ENCODE assay signal across 22 mouse cellular contexts in genomic region chr14:28777791-28778190, GRCm38 (mm10).
DNase-seq lines count a peak whose midpoint lies in the region; ATAC-seq and TF ChIP-seq lines count a peak whose summit lies in the region.
"Had no signal": no experiment of that assay in that cellular context is flagged by ENCODE, and none has a peak within 500 bp of the region (broad histone marks: within the 10 kb centered on the region; RNA-seq: fewer than 3 reads in every experiment).

No protein-coding gene starts in this region.

- no peak for TF ChIP-seq EP300 in liver, postnatal 0 days (IDR thresholded peaks at IDR 0.05; ENCODE audit: low read depth)

- H3K27me3 ChIP-seq in limb, embryonic 11.5 days (ENCODE audit: control insufficient read depth, insufficient read depth, low read length): no peaks in the 10 kb centered on the region
- H3K27me3 ChIP-seq in limb, embryonic 10.5 days (ENCODE audit: low read depth, poor library complexity, severe bottlenecking): no peaks in the 10 kb centered on the region
- no peaks in the 10 kb centered on the region for H3K27me3 ChIP-seq in liver, postnatal 0 days (ENCODE audit: insufficient read depth, low read length)
- no peaks in the 10 kb centered on the region for H3K27me3 ChIP-seq in liver, embryonic 11.5 days (replicated peaks; ENCODE audit: control insufficient read depth, insufficient read depth, low read length)
- H3K27me3 ChIP-seq: embryonic facial prominence, embryonic 13.5 days; embryonic facial prominence, embryonic 15.5 days; forebrain, embryonic 12.5 days had no signal

- H3K9ac ChIP-seq in limb, embryonic 11.5 days (ENCODE audit: low read length): no peak overlapping the region
- no peak overlapping the region for H3K9ac ChIP-seq in liver, postnatal 0 days (replicated peaks)
- no peak overlapping the region for H3K9ac ChIP-seq in liver, embryonic 11.5 days (ENCODE audit: low read depth, low read length)
- H3K9ac ChIP-seq: embryonic facial prominence, embryonic 13.5 days; embryonic facial prominence, embryonic 15.5 days; forebrain, embryonic 12.5 days had no signal

- no peak overlapping the region for H3K4me2 ChIP-seq in limb, embryonic 11.5 days (ENCODE audit: low read depth, severe bottlenecking)
- H3K4me2 ChIP-seq in liver, postnatal 0 days (ENCODE audit: low read depth, low read length): no peak overlapping the region
- no peak overlapping the region for H3K4me2 ChIP-seq in liver, embryonic 11.5 days
- H3K4me2 ChIP-seq: embryonic facial prominence, embryonic 13.5 days; embryonic facial prominence, embryonic 15.5 days; forebrain, embryonic 12.5 days had no signal

- no peaks in the 10 kb centered on the region for H3K36me3 ChIP-seq in limb, embryonic 11.5 days (ENCODE audit: control insufficient read depth, insufficient read depth, low read length)
- H3K36me3 ChIP-seq in limb, embryonic 10.5 days: no peaks in the 10 kb centered on the region
- no peaks in the 10 kb centered on the region for H3K36me3 ChIP-seq in liver, postnatal 0 days (replicated peaks; ENCODE audit: insufficient read depth, low read length)
- no peaks in the 10 kb centered on the region for H3K36me3 ChIP-seq in liver, embryonic 11.5 days (ENCODE audit: control insufficient read depth, insufficient read depth, low read length)
- H3K36me3 ChIP-seq: embryonic facial prominence, embryonic 13.5 days; embryonic facial prominence, embryonic 15.5 days; forebrain, embryonic 10.5 days; forebrain, embryonic 12.5 days had no signal

- 91% methylated on average over 8 of the region's 8 CpGs for WGBS in limb, embryonic 11.5 days
- 92% methylated on average over 8 of the region's 8 CpGs for WGBS in limb, embryonic 10.5 days
- WGBS in liver, postnatal 0 days (ENCODE audit: insufficient replicate concordance): 76% methylated on average over 8 of the region's 8 CpGs
- 87% methylated on average over 8 of the region's 8 CpGs for WGBS in liver, embryonic 11.5 days

- H3K9me3 ChIP-seq in limb, embryonic 11.5 days (ENCODE audit: control insufficient read depth, low read length): no peaks in the 10 kb centered on the region
- H3K9me3 ChIP-seq in limb, embryonic 10.5 days (replicated peaks): no peaks in the 10 kb centered on the region
- H3K9me3 ChIP-seq in liver, postnatal 0 days (ENCODE audit: low read length): no peaks in the 10 kb centered on the region
- H3K9me3 ChIP-seq in liver, embryonic 11.5 days (ENCODE audit: control insufficient read depth, low read length): no peaks in the 10 kb centered on the region
- H3K9me3 ChIP-seq: embryonic facial prominence, embryonic 13.5 days; embryonic facial prominence, embryonic 15.5 days; forebrain, embryonic 10.5 days; forebrain, embryonic 12.5 days had no signal

- peaks cover 28% of the 10 kb centered on the region for H3K4me1 ChIP-seq in limb, embryonic 11.5 days (ENCODE audit: control insufficient read depth, insufficient read depth, low read length)
- peaks cover 39% of the 10 kb centered on the region for H3K4me1 ChIP-seq in limb, embryonic 10.5 days
- H3K4me1 ChIP-seq in liver, postnatal 0 days (ENCODE audit: insufficient read depth): no peaks in the 10 kb centered on the region
- no peaks in the 10 kb centered on the region for H3K4me1 ChIP-seq in liver, embryonic 11.5 days (replicated peaks; ENCODE audit: control insufficient read depth, insufficient read depth, low read length)
- H3K4me1 ChIP-seq: forebrain, embryonic 12.5 days had no signal

- ATAC-seq in limb, embryonic 11.5 days (ENCODE audit: insufficient number of reproducible peaks, low FRiP score, low TSS enrichment, low read depth): no peak
- ATAC-seq in liver, postnatal 0 days: peak; percentile 29; the same call in 1 of the 2 replicates
- no peak for ATAC-seq in liver, embryonic 11.5 days (replicated peaks; ENCODE audit: low FRiP score)
- ATAC-seq: forebrain, embryonic 14.5 days; forebrain, embryonic 16.5 days had no signal

- peak; percentile 20 for DNase-seq in limb, embryonic 11.5 days (ENCODE audit: low spot score)
- no peak for DNase-seq in limb, embryonic 10.5 days (ENCODE audit: low spot score)
- no peak for DNase-seq in liver, postnatal 0 days
- DNase-seq in liver, embryonic 11.5 days (ENCODE audit: low spot score): no peak
- no peak for DNase-seq in urinary bladder, postnatal 36 days (ENCODE audit: low spot score in 2 of 2)
- DNase-seq: adrenal gland, adult 2 months; adrenal gland, postnatal 10 days; adrenal gland, postnatal 25 days; cerebellum, adult 11 months; cerebellum, adult 18-20 months; cerebellum, adult 8-10 months; cerebellum, adult 9-11 months; cerebellum, postnatal 14 days; cerebellum, postnatal 36 days; embryo, embryonic 11 days had no signal

- no peak for TF ChIP-seq CTCF in liver, postnatal 0 days (IDR thresholded peaks at IDR 0.05; ENCODE audit: low read depth)

- H3K27ac ChIP-seq in limb, embryonic 11.5 days (replicated peaks; ENCODE audit: low read depth, low read length): no peak overlapping the region
- no peak overlapping the region for H3K27ac ChIP-seq in limb, embryonic 10.5 days
- no peak overlapping the region for H3K27ac ChIP-seq in liver, postnatal 0 days (ENCODE audit: low read depth)
- no peak overlapping the region for H3K27ac ChIP-seq in liver, embryonic 11.5 days (ENCODE audit: low read depth, low read length)
- H3K27ac ChIP-seq: embryonic facial prominence, embryonic 13.5 days; embryonic facial prominence, embryonic 15.5 days; forebrain, embryonic 10.5 days; forebrain, embryonic 12.5 days had no signal

- H3K4me3 ChIP-seq in limb, embryonic 11.5 days (ENCODE audit: low read depth, low read length): no peak overlapping the region
- no peak overlapping the region for H3K4me3 ChIP-seq in limb, embryonic 10.5 days
- H3K4me3 ChIP-seq in liver, postnatal 0 days (ENCODE audit: low read depth, low read length): no peak overlapping the region
- no peak overlapping the region for H3K4me3 ChIP-seq in liver, embryonic 11.5 days (ENCODE audit: low read depth, low read length)
- H3K4me3 ChIP-seq: embryonic facial prominence, embryonic 13.5 days; embryonic facial prominence, embryonic 15.5 days; erythroblast, embryonic 14.5 days; forebrain, embryonic 10.5 days; forebrain, embryonic 12.5 days had no signal
